Mouse (Mus musculus) liver, postnatal 0 days (tissue): Measurements from ENCODE around the gene Themis2.

Experiments
- CTCF ChIP-seq: sonication (generic); IDR thresholded peaks from 2 replicates; pipeline ENCODE4 v1.5.1; 2016; ENCODE audit warnings: antibody characterized with exemption, low read depth
- EP300 ChIP-seq: IDR thresholded peaks from 2 replicates; pipeline ENCODE4 v1.6.1; 2016; ENCODE audit warnings: antibody characterized with exemption, low read depth, mild to moderate bottlenecking

DNA sequence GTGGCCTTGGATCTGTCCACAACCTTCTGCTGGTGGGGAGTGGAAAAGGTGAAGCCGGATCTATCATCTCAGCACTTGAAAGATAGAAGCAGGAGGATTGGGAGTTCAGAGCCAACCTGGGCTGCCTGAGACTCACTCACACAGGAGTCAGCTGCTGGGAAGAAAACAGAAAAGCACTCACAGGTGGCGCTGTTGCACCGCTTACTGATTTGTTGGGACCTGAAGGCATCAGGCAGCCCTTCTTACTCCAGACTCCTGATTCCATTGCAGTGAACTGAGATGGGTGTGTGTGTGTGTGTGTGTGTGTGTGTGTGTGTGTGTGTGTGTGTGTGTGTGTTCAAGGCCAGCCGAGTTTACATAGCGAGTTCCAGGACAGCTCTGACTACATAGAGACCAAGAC lies 19.4 kb downstream of the Themis2 start:
- TF ChIP-seq CTCF (peak; percentile 87), EP300 (no peak)
